Mouse (Mus musculus) myocyte (in vitro differentiated cells): ENCODE measurements around the gene Abhd2. TPM values are rescaled to one million over a fixed set of nuclear protein-coding genes. Genes with fewer than 3 reads are reported as not detected.
A peak's percentile ranks its signal among the peaks of the same experiment; 100 is the strongest.

Experiments
- H3K27me3 ChIP-seq: one replicate; pipeline ENCODE4 v1.6.1; 2011; ENCODE audit not compliant: control insufficient read depth, insufficient read depth, insufficient read length
- H3K36me3 ChIP-seq: one replicate; pipeline ENCODE4 v1.6.1; 2011; ENCODE audit not compliant: control insufficient read depth, insufficient read depth
- H3K4me2 ChIP-seq: one replicate; pipeline ENCODE4 v1.6.1; 2011; ENCODE audit warnings: low read depth, control low read depth
- H3K4me3 ChIP-seq: one replicate; pipeline ENCODE4 v1.5.1; 2011; ENCODE audit warnings: mild to moderate bottlenecking, control low read depth, moderate library complexity
- H3K79me2 ChIP-seq: one replicate; pipeline ENCODE4 v1.6.1; 2011; ENCODE audit not compliant: control insufficient read depth, insufficient read depth
- H3ac ChIP-seq: one replicate; pipeline ENCODE4 v1.6.1; 2011; ENCODE audit not compliant: control insufficient read depth, insufficient read length
- CEBPB ChIP-seq: IDR thresholded peaks from 2 replicates; pipeline ENCODE4 v1.6.1; 2011; ENCODE audit warnings: mild to moderate bottlenecking, moderate library complexity; ENCODE audit not compliant: poor library complexity, insufficient read depth, severe bottlenecking
- E2F4 ChIP-seq: IDR thresholded peaks from one replicate; pipeline ENCODE4 v1.6.1; 2011; ENCODE audit warnings: mild to moderate bottlenecking, control low read depth, moderate library complexity; ENCODE audit not compliant: insufficient read depth
- MAX ChIP-seq: IDR thresholded peaks from one replicate; pipeline ENCODE4 v1.6.1; 2011; ENCODE audit warnings: low read depth, mild to moderate bottlenecking, control low read depth
- MYOD1 ChIP-seq, 3 experiments: IDR thresholded peaks; one replicate each; pipeline ENCODE4 v1.6.1; 2011; ENCODE audit warnings: control low read depth in 2 of 3, low read depth in 2 of 3, mild to moderate bottlenecking in 2 of 3, moderate library complexity in 1 of 3; ENCODE audit not compliant: insufficient read length in 2 of 3, control insufficient read depth in 1 of 3
- MYOG ChIP-seq, 3 experiments: IDR thresholded peaks; one replicate each; pipeline ENCODE4 v1.6.1; 2011; ENCODE audit warnings: control low read depth in 2 of 3, low read depth in 2 of 3, mild to moderate bottlenecking in 2 of 3; ENCODE audit not compliant: insufficient read length in 2 of 3, control insufficient read depth in 1 of 3, insufficient read depth in 1 of 3
- POLR2A ChIP-seq: IDR thresholded peaks from one replicate; pipeline ENCODE4 v1.6.1; 2011; ENCODE audit warnings: low read depth, mild to moderate bottlenecking, control low read depth, moderate library complexity; ENCODE audit not compliant: insufficient read length
- POLR2AphosphoS2 ChIP-seq: IDR thresholded peaks from one replicate; pipeline ENCODE4 v1.6.1; 2011; ENCODE audit warnings: low read depth, control low read depth; ENCODE audit not compliant: insufficient read length
- REST ChIP-seq: IDR thresholded peaks from one replicate; pipeline ENCODE4 v1.6.1; 2011; ENCODE audit warnings: mild to moderate bottlenecking, control low read depth, moderate library complexity; ENCODE audit not compliant: insufficient read depth, insufficient read length
- SRF ChIP-seq: IDR thresholded peaks from one replicate; pipeline ENCODE4 v1.6.1; 2011; ENCODE audit warnings: low read depth; ENCODE audit not compliant: control insufficient read depth, insufficient read length
- TCF12 ChIP-seq: IDR thresholded peaks from one replicate; pipeline ENCODE4 v1.6.1; 2011; ENCODE audit warnings: mild to moderate bottlenecking, control low read depth; ENCODE audit not compliant: poor library complexity, insufficient read depth, severe bottlenecking
- TCF3 ChIP-seq: IDR thresholded peaks from one replicate; pipeline ENCODE4 v1.6.1; 2011; ENCODE audit warnings: low read depth, control low read depth; ENCODE audit not compliant: insufficient read length
- USF1 ChIP-seq: IDR thresholded peaks from one replicate; pipeline ENCODE4 v1.6.1; 2011; ENCODE audit warnings: low read depth, mild to moderate bottlenecking, control low read depth, moderate library complexity
- polyA plus RNA-seq: library from polyadenylated mRNA; unstranded; fragments of >200 nt; fragmentation: generic; extraction: Trizol; gene quantifications from one replicate; pipeline ENCODE4 v1.2.1, GENCODE M21; 2012; ENCODE audit warnings: missing spikeins

The Abhd2 gene
- polyA plus RNA-seq, 1 experiment = 16.9 TPM

GRCm38 (mm10) chr7:79323855-79324254 is 50.9 kb downstream of the Abhd2 start:
- no peak overlapping the region for H3ac ChIP-seq
- no peak overlapping the region for H3K4me3 ChIP-seq
- H3K27me3 ChIP-seq = no peaks in the 10 kb centered on the region
- TF ChIP-seq TCF3 = no peak
- TF ChIP-seq MYOD1 (IDR thresholded peaks at IDR 0.05; ENCODE audit: control insufficient read depth in 1 of 3, insufficient read length in 2 of 3, low read depth in 2 of 3) = no peak
- no peak for TF ChIP-seq SRF
- TF ChIP-seq TCF12 = no peak
- no peak for TF ChIP-seq MAX
- no peak for TF ChIP-seq CEBPB
- TF ChIP-seq REST = no peak
- TF ChIP-seq USF1 = no peak
- no peak for TF ChIP-seq E2F4
- no peak for TF ChIP-seq MYOG (IDR thresholded peaks at IDR 0.05; ENCODE audit: control insufficient read depth in 1 of 3, insufficient read depth in 1 of 3, insufficient read length in 2 of 3, low read depth in 2 of 3)
- peaks cover 18% of the 10 kb centered on the region for H3K36me3 ChIP-seq
- H3K4me2 ChIP-seq = peak overlapping the region; percentile 38
- H3K79me2 ChIP-seq = peaks cover 22% of the 10 kb centered on the region

- TF ChIP-seq TCF12 (no peak), POLR2AphosphoS2 (no peak), SRF (no peak), MYOD1 (IDR thresholded peaks at IDR 0.05; ENCODE audit: control insufficient read depth in 1 of 3, insufficient read length in 2 of 3, low read depth in 2 of 3) (no peak), REST (no peak), TCF3 (no peak), USF1 (no peak), MAX (no peak), CEBPB (no peak), E2F4 (no peak), MYOG (IDR thresholded peaks at IDR 0.05; ENCODE audit: control insufficient read depth in 1 of 3, insufficient read depth in 1 of 3, insufficient read length in 2 of 3, low read depth in 2 of 3) (no peak)
- Histone ChIP-seq H3K4me2 (no peak overlapping the region), H3K4me3 (no peak overlapping the region), H3K27me3 (no peaks in the 10 kb centered on the region), H3K79me2 (peaks cover 3% of the 10 kb centered on the region), H3K36me3 (peaks cover 22% of the 10 kb centered on the region), H3ac (no peak overlapping the region)
Measured at GRCm38 (mm10) chr7:79328769-79329168, 55.8 kb downstream of the Abhd2 start.

- H3ac ChIP-seq = no peak overlapping the region
- no peak overlapping the region for H3K4me2 ChIP-seq
- H3K79me2 ChIP-seq = peaks cover 3% of the 10 kb centered on the region
- H3K4me3 ChIP-seq = no peak overlapping the region
- H3K36me3 ChIP-seq = peaks cover 9% of the 10 kb centered on the region
- H3K27me3 ChIP-seq = no peaks in the 10 kb centered on the region
- TF ChIP-seq SRF (no peak), CEBPB (no peak), MAX (no peak), E2F4 (no peak), TCF12 (no peak), USF1 (no peak), POLR2AphosphoS2 (no peak), MYOG (IDR thresholded peaks at IDR 0.05; ENCODE audit: control insufficient read depth in 1 of 3, insufficient read depth in 1 of 3, insufficient read length in 2 of 3, low read depth in 2 of 3) (no peak)
Measured at GRCm38 (mm10) chr7:79331197-79331596, 58.2 kb downstream of the Abhd2 start.

DNA sequence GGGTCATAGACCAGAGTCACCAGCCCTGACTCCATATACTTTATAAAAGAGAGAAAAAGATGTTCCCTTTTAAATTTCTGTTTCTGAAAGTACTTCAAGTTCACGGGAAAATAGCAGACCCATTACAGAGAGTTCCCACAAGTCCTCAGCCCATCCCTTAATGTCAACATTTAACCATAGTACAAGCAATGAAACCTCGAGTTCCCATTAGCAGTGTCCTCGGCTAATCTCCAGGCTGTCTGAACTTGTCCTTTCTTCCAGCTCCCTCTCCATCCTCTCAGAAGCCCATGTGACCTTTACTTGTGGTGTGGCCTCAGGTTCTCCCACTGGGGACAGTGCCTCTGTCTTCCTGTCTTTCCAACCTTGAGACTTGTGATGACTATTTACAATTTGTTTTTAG is 60.4 kb downstream of the Abhd2 start:
- Histone ChIP-seq H3K27me3 (no peaks in the 10 kb centered on the region), H3K4me2 (no peak overlapping the region), H3K4me3 (no peak overlapping the region), H3ac (no peak overlapping the region), H3K79me2 (peaks cover 3% of the 10 kb centered on the region), H3K36me3 (peaks cover 4% of the 10 kb centered on the region)
- TF ChIP-seq SRF = no peak
- TF ChIP-seq POLR2AphosphoS2 = no peak
- no peak for TF ChIP-seq TCF3
- TF ChIP-seq POLR2A = no peak
- no peak for TF ChIP-seq TCF12
- no peak for TF ChIP-seq MYOD1 (IDR thresholded peaks at IDR 0.05; ENCODE audit: control insufficient read depth in 1 of 3, insufficient read length in 2 of 3, low read depth in 2 of 3)
- TF ChIP-seq REST = no peak
- no peak for TF ChIP-seq MAX
- TF ChIP-seq CEBPB = no peak
- TF ChIP-seq USF1 = no peak
- no peak for TF ChIP-seq E2F4
- no peak for TF ChIP-seq MYOG (IDR thresholded peaks at IDR 0.05; ENCODE audit: control insufficient read depth in 1 of 3, insufficient read depth in 1 of 3, insufficient read length in 2 of 3, low read depth in 2 of 3)

GRCm38 (mm10) chr7:79336362-79336910 is 63.4 kb downstream of the Abhd2 start:
- Histone ChIP-seq H3K4me2 (no peak overlapping the region), H3K4me3 (no peak overlapping the region), H3K36me3 (no peaks in the 10 kb centered on the region), H3K27me3 (no peaks in the 10 kb centered on the region), H3K79me2 (peaks cover 3% of the 10 kb centered on the region), H3ac (no peak overlapping the region)
- TF ChIP-seq POLR2A (no peak), USF1 (no peak), TCF3 (peak; percentile 41), MYOG (IDR thresholded peaks at IDR 0.05; ENCODE audit: control insufficient read depth in 1 of 3, insufficient read depth in 1 of 3, insufficient read length in 2 of 3, low read depth in 2 of 3) (peak; percentile 70 to 87 (median 73)), SRF (no peak), MAX (no peak), CEBPB (no peak), MYOD1 (IDR thresholded peaks at IDR 0.05; ENCODE audit: control insufficient read depth in 1 of 3, insufficient read length in 2 of 3, low read depth in 2 of 3) (peak; percentile 85 to 98 (median 91)), TCF12 (peak; percentile 42)
